Mouse (Mus musculus) hindbrain, embryonic 12.5 days (tissue): ENCODE results near the gene Fam126b. TPM values are rescaled to one million over a fixed set of nuclear protein-coding genes. Genes with fewer than 3 reads are reported as not detected.
"Not testable (repeated sequence)": the region's sequence is repeated elsewhere in the genome, so short reads cannot be mapped to it uniquely, and the experiment has no call there.

ENCODE experiments used
- ATAC-seq: fragments of 200-750 bp; cut with Nextera tagmentation; 2 replicates; pipeline ENCODE4 v1.8.0; 2017; ENCODE audit warnings: moderate TSS enrichment; ENCODE audit not compliant: low FRiP score
- H3K27ac ChIP-seq: fragments of 300-500 bp; sonication (generic); 2 replicates; pipeline ENCODE4 v1.5.1; 2016; ENCODE audit warnings: mild to moderate bottlenecking
- H3K27me3 ChIP-seq: fragments of 300-500 bp; sonication (generic); 2 replicates; pipeline ENCODE4 v1.6.1; 2016; ENCODE audit warnings: mild to moderate bottlenecking
- H3K36me3 ChIP-seq: fragments of 300-500 bp; sonication (generic); 2 replicates; pipeline ENCODE4 v1.6.1; 2016; ENCODE audit warnings: mild to moderate bottlenecking
- H3K4me1 ChIP-seq: fragments of 300-500 bp; sonication (generic); 2 replicates; pipeline ENCODE4 v1.6.1; 2016
- H3K4me2 ChIP-seq: fragments of 300-500 bp; sonication (generic); replicated peaks from 2 replicates; pipeline ENCODE4 v1.6.1; 2016; ENCODE audit warnings: mild to moderate bottlenecking
- H3K4me3 ChIP-seq: fragments of 300-500 bp; sonication (generic); 2 replicates; pipeline ENCODE4 v1.5.1; 2016; ENCODE audit warnings: mild to moderate bottlenecking
- H3K9ac ChIP-seq: fragments of 300-500 bp; sonication (generic); 2 replicates; pipeline ENCODE4 v1.6.1; 2016; ENCODE audit warnings: mild to moderate bottlenecking, moderate library complexity
- H3K9me3 ChIP-seq: fragments of 300-500 bp; sonication (generic); replicated peaks from 2 replicates; pipeline ENCODE4 v1.6.1; 2016; ENCODE audit warnings: mild to moderate bottlenecking
- WGBS: fragments of 180-500 bp; shearing (Covaris S2); methylation state at CpG from one replicate; pipeline ENCODE4 v1.1.7; 2016; 5-methylcytosine and 5-hydroxymethylcytosine counted together
- polyA plus RNA-seq: library from polyadenylated mRNA; unstranded; fragments of >200 nt; fragmentation: Nextera tagmentation; extraction: Ambion mirVana; gene quantifications from 2 replicates; pipeline ENCODE4 v1.2.1, GENCODE M21; 2016

Gene Fam126b
- polyA plus RNA-seq, 1 experiment from 2014 or later: 8.8 TPM

DNA sequence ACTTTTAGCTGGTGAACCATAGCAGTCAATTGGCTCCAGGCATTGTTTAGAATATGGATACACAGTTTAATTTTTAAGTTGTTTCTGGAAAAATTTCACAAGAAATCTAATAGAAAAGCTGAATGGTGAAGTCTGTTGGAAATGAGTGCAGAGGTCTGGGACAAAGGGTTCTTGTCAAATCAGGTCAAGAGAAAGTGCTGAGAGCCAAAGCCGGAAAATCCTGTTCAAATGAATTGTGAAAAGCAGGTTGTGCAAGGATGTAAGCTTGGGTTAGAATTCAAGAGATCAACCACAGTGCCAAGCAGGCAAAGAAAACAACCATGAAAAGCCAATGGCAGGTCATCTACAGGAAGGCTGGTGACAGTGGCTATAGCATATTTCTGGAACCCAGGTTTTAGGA is 24.0 kb upstream of the Fam126b start:
- no peak overlapping the region for H3K4me3 ChIP-seq
- no peak overlapping the region for H3K4me2 ChIP-seq
- WGBS: 85% methylated on average over 1 of the region's 1 CpGs
- no peaks in the 10 kb centered on the region for H3K4me1 ChIP-seq
- H3K27ac ChIP-seq: no peak overlapping the region
- no peak overlapping the region for H3K9ac ChIP-seq
- no peaks in the 10 kb centered on the region for H3K36me3 ChIP-seq
- no peak for ATAC-seq
- no peaks in the 10 kb centered on the region for H3K27me3 ChIP-seq
- 0 out of 2 replicates have a peak, but pooled peaks cover 7% of the 10 kb centered on the region for H3K9me3 ChIP-seq

GRCm38 (mm10) chr1:58609591-58609990 is 23.5 kb upstream of the Fam126b start:
- H3K4me3 ChIP-seq, H3K36me3 ChIP-seq, H3K9me3 ChIP-seq, H3K4me2 ChIP-seq, H3K9ac ChIP-seq, H3K27ac ChIP-seq, H3K4me1 ChIP-seq, H3K27me3 ChIP-seq, ATAC-seq: not testable (repeated sequence)
- 92% methylated on average over 5 of the region's 5 CpGs for WGBS

- WGBS: 83% methylated on average over 4 of the region's 4 CpGs
- 0 out of 2 replicates have a peak, but pooled peaks cover 7% of the 10 kb centered on the region for H3K9me3 ChIP-seq
- no peak overlapping the region for H3K27ac ChIP-seq
- no peak overlapping the region for H3K9ac ChIP-seq
- H3K4me2 ChIP-seq: no peak overlapping the region
- no peak overlapping the region for H3K4me3 ChIP-seq
- no peaks in the 10 kb centered on the region for H3K27me3 ChIP-seq
- H3K36me3 ChIP-seq: no peaks in the 10 kb centered on the region
- H3K4me1 ChIP-seq: no peaks in the 10 kb centered on the region
- ATAC-seq: no peak
Observed at GRCm38 (mm10) chr1:58603738-58604137, 17.6 kb upstream of the Fam126b start.

GRCm38 (mm10) chr1:58602681-58603080 is 16.6 kb upstream of the Fam126b start:
- 80% methylated on average over 4 of the region's 4 CpGs for WGBS
- no peaks in the 10 kb centered on the region for H3K36me3 ChIP-seq
- no peak overlapping the region for H3K4me2 ChIP-seq
- H3K4me3 ChIP-seq: no peak overlapping the region
- H3K9me3 ChIP-seq: 0 out of 2 replicates have a peak, but pooled peaks cover 3% of the 10 kb centered on the region
- no peaks in the 10 kb centered on the region for H3K4me1 ChIP-seq
- no peak overlapping the region for H3K27ac ChIP-seq
- no peak for ATAC-seq
- H3K9ac ChIP-seq: no peak overlapping the region
- no peaks in the 10 kb centered on the region for H3K27me3 ChIP-seq

DNA sequence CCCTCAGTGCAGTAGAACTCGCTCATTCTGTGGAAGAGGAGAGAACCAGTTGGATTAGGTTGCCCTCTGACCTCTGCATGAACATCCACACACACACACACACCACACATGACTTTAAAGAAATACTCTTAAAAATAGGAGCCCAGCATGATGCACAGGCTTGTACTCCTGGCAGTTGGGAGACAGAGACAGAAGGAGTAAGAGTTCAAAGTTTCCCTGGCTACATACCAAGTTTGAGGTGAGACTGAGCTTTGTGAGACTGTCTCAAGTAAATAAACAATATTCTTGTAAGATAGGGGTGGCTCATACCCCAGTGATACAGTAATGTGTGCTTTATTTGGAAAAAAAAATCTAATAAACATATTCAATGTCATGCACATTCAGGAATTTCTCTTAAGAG is 1.4 kb upstream of the Fam126b start:
- peak overlapping the region; percentile 87 for H3K4me2 ChIP-seq
- H3K4me1 ChIP-seq: peaks cover 11% of the 10 kb centered on the region
- H3K27me3 ChIP-seq: no peaks in the 10 kb centered on the region
- 84% methylated on average over 1 of the region's 1 CpGs for WGBS
- H3K9me3 ChIP-seq: no peaks in the 10 kb centered on the region
- H3K27ac ChIP-seq: no peak overlapping the region
- no peak for ATAC-seq
- H3K9ac ChIP-seq: no peak overlapping the region
- peaks cover 5% of the 10 kb centered on the region for H3K36me3 ChIP-seq
- H3K4me3 ChIP-seq: 0 out of 2 replicates have a peak overlapping the region, but pooled peaks have one; percentile 84

DNA sequence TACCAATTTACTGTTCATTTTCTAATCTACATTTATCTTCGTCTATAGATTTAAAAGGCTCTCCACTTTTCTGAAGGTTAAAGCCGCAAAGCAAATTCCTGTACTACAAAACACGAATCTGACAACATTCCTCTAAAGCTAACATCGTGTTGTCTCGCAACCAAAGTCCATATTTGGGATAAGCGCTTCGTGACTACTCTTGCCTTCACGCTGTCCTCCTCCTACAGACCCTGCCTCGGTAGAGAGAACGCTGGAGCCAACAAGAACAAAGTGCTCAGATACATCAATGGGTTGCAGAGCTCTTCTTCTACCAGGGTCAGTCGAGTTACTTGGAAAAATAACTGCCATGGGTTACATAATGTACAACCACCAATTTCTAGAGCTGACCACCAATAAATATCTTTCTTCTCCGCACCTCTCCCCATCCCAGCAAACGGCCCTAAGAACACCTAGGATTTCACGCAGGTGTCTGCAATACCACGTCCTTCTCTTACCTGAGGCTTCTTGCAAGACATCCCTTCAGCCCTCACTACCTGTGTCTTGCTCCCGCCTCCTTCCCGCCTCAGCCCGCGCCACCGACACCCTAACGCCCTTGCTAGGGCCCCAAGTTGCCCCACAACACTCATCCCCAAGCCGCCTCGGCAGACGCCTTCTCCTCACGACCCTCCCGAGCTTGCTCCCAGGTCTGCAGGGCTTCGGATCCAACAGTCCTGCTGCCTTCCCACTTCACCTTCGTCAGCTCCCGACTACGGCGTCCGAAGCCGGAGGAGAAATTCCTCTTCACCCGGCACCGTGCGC is 551 bp downstream of the Fam126b start:
- Histone ChIP-seq H3K9ac (peak overlapping the region; percentile 92), H3K27me3 (no peaks in the 10 kb centered on the region), H3K27ac (peak overlapping the region; percentile 44), H3K4me3 (peak overlapping the region; percentile 84), H3K4me2 (peak overlapping the region; percentile 87), H3K9me3 (no peaks in the 10 kb centered on the region), H3K4me1 (peaks cover 11% of the 10 kb centered on the region), H3K36me3 (no peaks in the 10 kb centered on the region)
- peak; percentile 82 for ATAC-seq
- 6% methylated on average over 33 of the region's 36 CpGs for WGBS

GRCm38 (mm10) chr1:58584271-58584670 is 1.9 kb downstream of the Fam126b start:
- no peaks in the 10 kb centered on the region for H3K9me3 ChIP-seq
- 84% methylated on average over 1 of the region's 1 CpGs for WGBS
- no peak for ATAC-seq

GRCm38 (mm10) chr1:58582611-58583010 is 3.5 kb downstream of the Fam126b start:
- no peak overlapping the region for H3K27ac ChIP-seq
- H3K4me3 ChIP-seq: no peak overlapping the region
- no peak for ATAC-seq
- no peak overlapping the region for H3K9ac ChIP-seq
- H3K36me3 ChIP-seq: no peaks in the 10 kb centered on the region
- no peaks in the 10 kb centered on the region for H3K9me3 ChIP-seq
- 86% methylated on average over 1 of the region's 1 CpGs for WGBS
- H3K4me1 ChIP-seq: peaks cover 11% of the 10 kb centered on the region
- H3K27me3 ChIP-seq: no peaks in the 10 kb centered on the region
- no peak overlapping the region for H3K4me2 ChIP-seq

More at GRCm38 (mm10) chr1:58584271-58584670, 1.9 kb downstream of the Fam126b start:
- H3K9ac ChIP-seq: no peak overlapping the region
- no peaks in the 10 kb centered on the region for H3K27me3 ChIP-seq
- no peaks in the 10 kb centered on the region for H3K36me3 ChIP-seq
- H3K27ac ChIP-seq: no peak overlapping the region
- no peak overlapping the region for H3K4me2 ChIP-seq
- H3K4me1 ChIP-seq: peaks cover 11% of the 10 kb centered on the region
- H3K4me3 ChIP-seq: no peak overlapping the region

DNA sequence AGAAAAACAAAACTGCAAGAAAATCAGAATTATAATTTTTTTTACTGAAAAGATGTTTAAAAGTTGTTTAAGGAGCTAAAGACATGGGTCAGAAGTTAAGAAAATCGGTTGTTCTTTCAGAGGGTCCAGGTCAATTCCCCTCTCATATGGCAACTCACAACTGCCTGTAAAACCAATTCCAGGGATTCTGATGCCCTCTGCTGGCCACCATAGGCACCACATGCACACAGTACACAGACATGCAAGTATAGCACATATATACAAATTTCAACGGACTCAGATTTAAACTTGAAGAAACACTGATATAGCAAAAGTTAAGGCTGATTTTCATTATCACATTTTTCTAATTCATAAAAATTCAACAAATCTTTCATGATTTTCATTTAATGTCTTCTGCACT is 6.9 kb downstream of the Fam126b start:
- H3K27ac ChIP-seq: no peak overlapping the region
- WGBS: 85% methylated on average over 2 of the region's 2 CpGs
- no peak overlapping the region for H3K4me3 ChIP-seq
- H3K4me2 ChIP-seq: no peak overlapping the region
- H3K27me3 ChIP-seq: no peaks in the 10 kb centered on the region
- no peak overlapping the region for H3K9ac ChIP-seq
- H3K36me3 ChIP-seq: no peaks in the 10 kb centered on the region
- H3K4me1 ChIP-seq: no peaks in the 10 kb centered on the region
- no peaks in the 10 kb centered on the region for H3K9me3 ChIP-seq
- ATAC-seq: no peak

DNA sequence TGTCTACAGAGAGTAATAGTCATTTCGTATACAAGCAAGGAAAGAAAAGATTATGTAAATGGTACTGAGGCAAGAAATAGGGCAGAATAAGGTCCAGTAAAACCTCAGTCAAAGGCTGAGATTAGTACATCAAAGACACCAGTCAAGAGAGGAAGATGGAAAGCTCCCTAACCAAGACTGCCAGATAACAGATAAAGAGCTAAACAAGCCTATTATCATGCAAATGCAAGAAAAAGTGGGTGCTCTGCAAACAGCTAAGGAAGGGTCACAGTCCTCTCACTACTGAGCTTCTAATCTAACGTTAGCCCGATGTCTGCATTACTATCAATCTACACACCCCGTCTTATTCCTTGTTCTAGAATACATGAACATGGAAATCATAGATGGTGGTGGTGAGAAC is 15.7 kb downstream of the Fam126b start:
- no peak overlapping the region for H3K27ac ChIP-seq
- no peak for ATAC-seq
- no peaks in the 10 kb centered on the region for H3K27me3 ChIP-seq
- H3K36me3 ChIP-seq: no peaks in the 10 kb centered on the region
- no peak overlapping the region for H3K9ac ChIP-seq
- H3K4me3 ChIP-seq: no peak overlapping the region
- WGBS: 54% methylated on average over 4 of the region's 4 CpGs
- H3K4me2 ChIP-seq: no peak overlapping the region
- H3K9me3 ChIP-seq: no peaks in the 10 kb centered on the region
- H3K4me1 ChIP-seq: no peaks in the 10 kb centered on the region

DNA sequence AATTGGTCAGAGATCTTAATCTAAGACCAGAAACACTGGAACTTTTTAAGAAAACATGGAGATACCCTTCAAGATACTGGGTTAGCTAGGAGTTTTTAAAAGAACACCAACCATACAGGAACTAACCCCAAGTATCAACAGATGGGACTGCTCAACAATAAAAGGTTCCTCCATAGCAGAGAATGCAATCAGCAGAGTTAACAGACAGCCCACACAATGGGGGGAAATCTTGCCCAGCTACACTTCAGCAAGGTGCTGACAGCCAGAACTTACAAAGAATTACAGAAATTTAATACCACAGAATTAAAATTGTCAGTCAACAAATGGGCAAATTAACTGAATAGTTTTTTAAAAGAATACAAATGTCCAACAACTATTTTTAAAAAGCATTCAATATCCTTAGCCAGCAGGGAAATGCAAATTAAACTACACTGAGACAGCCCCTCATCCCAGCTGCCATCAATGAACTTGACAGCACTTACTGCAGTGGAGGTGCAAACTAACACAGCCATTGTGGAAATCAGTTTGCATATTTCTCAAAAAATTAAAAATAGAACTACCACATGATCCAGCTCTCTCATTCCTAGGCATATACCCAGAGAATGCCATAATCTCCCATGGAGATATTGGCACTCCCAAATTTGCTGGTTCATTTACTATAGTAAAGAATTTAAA is 17.5 kb downstream of the Fam126b start:
- no peak overlapping the region for H3K9ac ChIP-seq
- no peaks in the 10 kb centered on the region for H3K9me3 ChIP-seq
- no peak overlapping the region for H3K4me2 ChIP-seq
- H3K36me3 ChIP-seq: no peaks in the 10 kb centered on the region
- H3K4me1 ChIP-seq: no peaks in the 10 kb centered on the region
- no peak overlapping the region for H3K27ac ChIP-seq
- H3K4me3 ChIP-seq: no peak overlapping the region
- no peaks in the 10 kb centered on the region for H3K27me3 ChIP-seq
- ATAC-seq: no peak

DNA sequence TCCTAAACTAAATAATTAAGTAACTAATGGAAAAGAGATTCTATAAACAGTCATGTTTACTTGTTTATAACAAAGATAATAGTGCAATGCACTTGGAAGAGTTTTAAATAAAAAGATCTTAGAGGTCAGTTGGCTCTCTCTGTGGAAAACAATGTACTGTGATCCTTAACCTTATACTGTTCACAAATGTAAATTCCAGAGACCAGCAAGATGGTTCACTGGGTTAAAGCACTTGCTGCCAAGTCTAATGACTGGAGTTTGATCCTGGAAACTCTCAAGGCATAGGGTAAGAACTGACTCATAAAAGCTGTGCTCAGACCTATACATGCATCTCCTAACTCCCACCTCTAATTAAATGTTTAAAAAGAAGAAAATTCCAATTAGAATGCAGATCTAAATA is 19.5 kb downstream of the Fam126b start:
- no peaks in the 10 kb centered on the region for H3K4me1 ChIP-seq
- no peak overlapping the region for H3K27ac ChIP-seq
- no peak overlapping the region for H3K9ac ChIP-seq
- H3K36me3 ChIP-seq: 0 out of 2 replicates have a peak, but pooled peaks cover 2% of the 10 kb centered on the region
- no peak for ATAC-seq
- H3K27me3 ChIP-seq: no peaks in the 10 kb centered on the region
- no peak overlapping the region for H3K4me3 ChIP-seq
- no peaks in the 10 kb centered on the region for H3K9me3 ChIP-seq
- H3K4me2 ChIP-seq: no peak overlapping the region

DNA sequence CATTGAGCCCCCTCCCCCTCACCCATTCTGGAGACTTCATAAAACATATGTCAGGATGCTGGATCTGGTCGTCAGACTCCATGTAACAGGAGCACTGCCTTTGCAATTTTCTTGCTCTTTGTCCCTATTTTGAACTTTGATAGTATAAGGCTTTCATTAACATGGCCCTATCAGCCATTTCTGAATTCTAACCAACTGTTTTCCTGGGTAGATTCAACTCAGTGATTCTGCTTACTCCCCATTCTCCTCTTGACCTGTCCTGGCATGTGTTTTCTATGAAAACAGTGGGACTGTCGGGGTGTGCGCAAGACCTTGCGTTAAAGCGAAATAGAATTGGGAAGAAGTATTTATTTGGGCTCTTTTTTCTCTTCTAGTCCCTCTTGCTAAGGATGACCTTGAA is 21.1 kb downstream of the Fam126b start:
- H3K9ac ChIP-seq: no peak overlapping the region
- 93% methylated on average over 5 of the region's 5 CpGs for WGBS
- H3K36me3 ChIP-seq: peaks cover 4% of the 10 kb centered on the region
- H3K9me3 ChIP-seq: no peaks in the 10 kb centered on the region
- ATAC-seq: no peak
- H3K27me3 ChIP-seq: no peaks in the 10 kb centered on the region
- no peaks in the 10 kb centered on the region for H3K4me1 ChIP-seq
- H3K27ac ChIP-seq: no peak overlapping the region
- H3K4me3 ChIP-seq: no peak overlapping the region
- H3K4me2 ChIP-seq: no peak overlapping the region
